Mouse (Mus musculus) thymus, adult 2 months (tissue): ENCODE results near the gene Mgll.

Source experiments
- CTCF ChIP-seq: fragments of 200-500 bp; IDR thresholded peaks from 2 replicates; pipeline ENCODE4 v1.5.1; 2012; ENCODE audit warnings: mild to moderate bottlenecking, control low read depth, low read length, moderate library complexity, borderline replicate concordance; ENCODE audit not compliant: control insufficient read depth, poor library complexity, insufficient read depth; ENCODE audit errors: extremely low read depth
- POLR2A ChIP-seq: fragments of 200-500 bp; IDR thresholded peaks from 2 replicates; pipeline ENCODE4 v1.6.1; 2012; ENCODE audit warnings: mild to moderate bottlenecking, low read length, control low read depth, moderate library complexity; ENCODE audit not compliant: control insufficient read depth, poor library complexity, insufficient read depth; ENCODE audit errors: extremely low read depth

GRCm38 (mm10) chr6:88829579-88829978 lies 105.4 kb downstream of the Mgll start:
- TF ChIP-seq POLR2A (no peak), CTCF (no peak)
